Mouse (Mus musculus) neural tube, embryonic 15.5 days (tissue): Measurements from ENCODE around the gene Erlin1. TPM values are rescaled to one million over a fixed set of nuclear protein-coding genes. Genes with fewer than 3 reads are reported as not detected.

Experiments used
- ATAC-seq: fragments of 200-750 bp; cut with Nextera tagmentation; 2 replicates; pipeline ENCODE4 v1.8.0; 2017; ENCODE audit warnings: mild to moderate bottlenecking, moderate TSS enrichment, moderate library complexity; ENCODE audit not compliant: low FRiP score
- H3K27ac ChIP-seq: fragments of 300-500 bp; sonication (generic); replicated peaks from 2 replicates; pipeline ENCODE4 v1.5.1; 2015; ENCODE audit warnings: mild to moderate bottlenecking, inconsistent platforms
- H3K27me3 ChIP-seq: fragments of 300-500 bp; sonication (generic); replicated peaks from 2 replicates; pipeline ENCODE4 v1.6.1; 2015; ENCODE audit warnings: inconsistent platforms
- H3K36me3 ChIP-seq: fragments of 300-500 bp; sonication (generic); 2 replicates; pipeline ENCODE4 v1.6.1; 2015; ENCODE audit warnings: inconsistent platforms
- H3K4me1 ChIP-seq: fragments of 300-500 bp; sonication (generic); 2 replicates; pipeline ENCODE4 v1.6.1; 2015; ENCODE audit warnings: inconsistent platforms
- H3K4me2 ChIP-seq: fragments of 300-500 bp; sonication (generic); 2 replicates; pipeline ENCODE4 v1.6.1; 2015; ENCODE audit warnings: inconsistent platforms, mild to moderate bottlenecking, moderate library complexity
- H3K4me3 ChIP-seq: fragments of 300-500 bp; sonication (generic); replicated peaks from 2 replicates; pipeline ENCODE4 v1.5.1; 2015; ENCODE audit warnings: mild to moderate bottlenecking, inconsistent platforms
- H3K9ac ChIP-seq: fragments of 300-500 bp; sonication (generic); replicated peaks from 2 replicates; pipeline ENCODE4 v1.6.1; 2015; ENCODE audit warnings: mild to moderate bottlenecking, inconsistent platforms
- H3K9me3 ChIP-seq: fragments of 300-500 bp; sonication (generic); replicated peaks from 2 replicates; pipeline ENCODE4 v1.6.1; 2016; ENCODE audit warnings: inconsistent platforms
- WGBS: fragments of 180-500 bp; shearing (Covaris S2); methylation state at CpG from one replicate; pipeline ENCODE4 v1.1.7; 2015; ENCODE audit warnings: mixed read lengths; 5-methylcytosine and 5-hydroxymethylcytosine counted together
- polyA plus RNA-seq: library from polyadenylated mRNA; unstranded; fragments of >200 nt; fragmentation: Nextera tagmentation; extraction: Ambion mirVana; gene quantifications from 2 replicates; pipeline ENCODE4 v1.2.1, GENCODE M21; 2015

Erlin1 gene
- polyA plus RNA-seq, 1 experiment from 2014 or later, result 20.2 TPM

DNA sequence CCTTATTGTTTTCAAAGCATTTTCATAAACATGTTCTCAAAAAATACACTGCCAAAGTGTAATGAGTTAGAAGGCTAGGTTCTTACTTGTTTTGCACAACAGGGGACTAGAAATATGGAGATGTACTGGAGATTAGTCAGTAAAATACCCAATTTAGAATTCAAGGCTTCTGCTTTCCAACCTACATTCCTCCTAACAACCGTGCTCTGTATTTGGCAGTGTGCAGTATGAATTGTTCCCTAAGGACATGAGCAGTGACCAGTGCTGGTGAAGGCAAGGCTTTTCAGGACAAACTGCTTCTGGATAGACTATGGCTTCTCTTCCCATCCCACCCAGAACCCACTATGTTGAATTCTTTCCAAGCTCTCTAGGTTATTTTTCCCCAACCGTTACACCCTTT is 11.3 kb upstream of the Erlin1 start:
- no peaks in the 10 kb centered on the region for H3K27me3 ChIP-seq
- no peak for ATAC-seq
- no peaks in the 10 kb centered on the region for H3K9me3 ChIP-seq
- no peak overlapping the region for H3K9ac ChIP-seq
- peaks cover 57% of the 10 kb centered on the region for H3K36me3 ChIP-seq
- H3K4me1 ChIP-seq, result no peaks in the 10 kb centered on the region
- H3K4me2 ChIP-seq, result no peak overlapping the region
- H3K27ac ChIP-seq, result no peak overlapping the region
- no peak overlapping the region for H3K4me3 ChIP-seq
- 84% methylated on average over 2 of the region's 2 CpGs for WGBS

DNA sequence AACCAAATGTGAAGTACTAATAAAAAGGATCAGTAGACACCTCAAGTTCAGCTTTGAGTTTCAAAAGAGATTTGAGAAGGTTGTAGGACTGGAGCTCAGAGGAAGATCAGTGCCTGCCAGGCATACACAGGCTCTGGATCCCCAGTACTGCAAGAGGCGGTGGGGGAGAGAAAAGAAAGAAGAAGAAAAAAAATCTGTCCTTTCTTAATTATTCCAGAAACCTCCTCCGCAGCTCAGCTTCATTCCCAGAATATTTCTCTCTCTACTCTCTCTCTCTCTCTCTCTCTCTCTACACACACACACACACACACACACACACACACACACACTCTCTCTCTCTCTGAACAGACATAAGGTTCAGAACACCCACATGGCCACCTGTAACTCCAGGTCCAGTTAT is 10.4 kb upstream of the Erlin1 start:
- H3K9ac ChIP-seq, result no peak overlapping the region
- no peak overlapping the region for H3K4me3 ChIP-seq
- no peak overlapping the region for H3K4me2 ChIP-seq
- H3K27ac ChIP-seq, result no peak overlapping the region
- 85% methylated on average over 2 of the region's 2 CpGs for WGBS
- no peaks in the 10 kb centered on the region for H3K4me1 ChIP-seq
- peaks cover 60% of the 10 kb centered on the region for H3K36me3 ChIP-seq
- H3K27me3 ChIP-seq, result no peaks in the 10 kb centered on the region
- H3K9me3 ChIP-seq, result no peaks in the 10 kb centered on the region
- no peak for ATAC-seq

DNA sequence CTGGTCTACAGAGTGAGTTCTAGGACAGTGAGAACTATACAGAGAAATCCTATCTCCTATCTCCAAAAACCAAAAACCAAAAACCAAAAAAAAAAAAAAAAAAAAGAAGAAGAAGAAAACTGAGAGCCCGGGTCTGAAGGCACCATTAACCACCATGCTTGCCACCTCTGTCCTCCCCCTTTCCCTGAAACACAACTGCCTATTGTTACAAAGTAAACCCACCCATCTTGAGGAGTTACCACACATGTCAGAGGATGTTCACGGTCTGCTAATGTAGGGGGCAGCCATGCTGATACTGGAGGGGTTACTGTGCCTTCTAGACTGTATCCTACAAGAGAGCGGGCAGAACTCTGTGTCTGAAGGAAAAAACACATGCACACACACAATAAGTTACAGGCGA is 7.4 kb upstream of the Erlin1 start:
- ATAC-seq, result no peak
- 89% methylated on average over 4 of the region's 4 CpGs for WGBS
- Histone ChIP-seq H3K4me1 (no peaks in the 10 kb centered on the region), H3K9me3 (no peaks in the 10 kb centered on the region), H3K36me3 (peaks cover 53% of the 10 kb centered on the region), H3K27ac (no peak overlapping the region), H3K4me3 (no peak overlapping the region), H3K4me2 (no peak overlapping the region), H3K9ac (no peak overlapping the region), H3K27me3 (no peaks in the 10 kb centered on the region)

DNA sequence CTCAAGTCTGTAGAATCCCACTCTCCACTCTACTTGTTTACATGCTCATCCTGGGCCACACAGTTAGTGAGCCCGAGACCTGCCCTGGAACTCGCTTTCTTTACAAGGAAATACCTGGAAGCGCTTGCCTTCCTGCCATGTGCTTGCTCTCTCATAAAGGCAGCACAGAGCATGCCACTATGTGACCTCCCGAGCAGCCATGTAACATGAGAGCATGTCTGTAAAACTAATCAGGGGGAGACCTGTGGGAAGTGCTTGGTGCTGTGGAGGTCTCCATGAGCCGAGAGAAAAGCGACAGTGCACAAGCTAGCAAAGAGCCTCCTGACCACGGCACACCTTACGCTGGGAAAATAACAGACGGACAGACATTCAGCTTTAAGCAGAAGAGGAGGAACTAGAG is 6.9 kb upstream of the Erlin1 start:
- ATAC-seq, result no peak
- Histone ChIP-seq H3K27me3 (no peaks in the 10 kb centered on the region), H3K4me2 (no peak overlapping the region), H3K4me1 (no peaks in the 10 kb centered on the region), H3K9ac (no peak overlapping the region), H3K36me3 (peaks cover 53% of the 10 kb centered on the region), H3K27ac (no peak overlapping the region), H3K9me3 (no peaks in the 10 kb centered on the region), H3K4me3 (no peak overlapping the region)
- 91% methylated on average over 9 of the region's 9 CpGs for WGBS

DNA sequence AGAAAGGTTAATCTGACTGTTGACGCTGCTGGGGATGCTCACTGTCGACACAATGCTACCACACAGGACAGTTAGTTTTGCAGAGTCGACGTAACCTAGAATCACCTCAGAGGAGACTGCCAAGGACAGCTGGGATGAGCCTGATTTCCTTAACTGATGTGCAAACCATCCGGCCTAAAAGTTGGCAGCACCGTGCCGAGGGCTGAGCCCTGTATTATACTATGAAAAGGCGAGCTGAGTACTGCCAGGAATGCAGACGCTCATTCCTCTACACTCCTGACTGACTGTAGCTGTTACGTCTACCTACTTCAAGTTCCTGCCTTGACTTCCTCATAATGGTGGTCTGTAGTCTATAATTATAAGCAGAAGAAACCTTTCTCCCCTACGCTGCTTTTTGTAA is 5.4 kb upstream of the Erlin1 start:
- WGBS, result 89% methylated on average over 11 of the region's 11 CpGs
- Histone ChIP-seq H3K27me3 (no peaks in the 10 kb centered on the region), H3K4me2 (no peak overlapping the region), H3K4me3 (no peak overlapping the region), H3K36me3 (peaks cover 49% of the 10 kb centered on the region), H3K9ac (no peak overlapping the region), H3K4me1 (peaks cover 8% of the 10 kb centered on the region), H3K9me3 (no peaks in the 10 kb centered on the region), H3K27ac (no peak overlapping the region)
- no peak for ATAC-seq

DNA sequence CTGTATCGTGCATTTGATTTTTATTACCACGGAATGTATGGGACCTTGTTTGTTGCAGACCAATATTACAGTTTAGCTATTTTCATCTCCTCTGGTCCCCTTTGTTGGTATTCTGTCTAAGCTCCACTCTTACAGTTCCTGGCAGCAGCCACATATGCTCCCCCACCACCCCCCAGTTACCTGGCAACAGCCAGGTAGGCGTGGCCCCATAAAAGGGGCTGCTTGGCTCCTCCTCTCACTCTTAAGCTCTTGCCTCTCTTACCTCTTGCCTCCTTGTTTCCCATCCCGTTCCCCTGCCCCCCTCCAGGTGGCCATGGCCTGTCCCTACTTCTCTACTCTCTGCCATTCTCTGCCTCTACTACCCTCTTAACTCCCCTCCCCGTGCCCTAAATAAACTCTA is 1.6 kb upstream of the Erlin1 start:
- no peak overlapping the region for H3K27ac ChIP-seq
- no peak overlapping the region for H3K9ac ChIP-seq
- H3K9me3 ChIP-seq, result no peaks in the 10 kb centered on the region
- no peaks in the 10 kb centered on the region for H3K27me3 ChIP-seq
- H3K4me1 ChIP-seq, result peaks cover 29% of the 10 kb centered on the region
- no peak for ATAC-seq
- peaks cover 14% of the 10 kb centered on the region for H3K36me3 ChIP-seq
- H3K4me2 ChIP-seq, result no peak overlapping the region
- 63% methylated on average over 5 of the region's 5 CpGs for WGBS
- no peak overlapping the region for H3K4me3 ChIP-seq

DNA sequence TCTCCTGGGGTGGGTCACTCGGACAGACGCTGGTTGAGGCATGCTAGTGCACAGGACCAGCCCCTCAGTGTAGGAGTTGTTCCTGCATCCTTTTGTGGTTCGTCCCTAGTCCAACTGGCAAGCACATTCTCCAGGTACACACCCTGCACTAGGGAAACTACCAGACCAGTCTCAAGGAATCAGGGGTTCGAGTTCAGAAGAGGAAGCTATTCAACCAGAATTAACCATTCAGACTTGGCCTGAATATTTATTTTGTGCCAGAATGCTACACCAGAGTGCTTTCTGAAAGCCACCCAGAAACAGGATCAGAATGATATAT is 288 bp upstream of the Erlin1 start:
- ATAC-seq, result no peak
- Histone ChIP-seq H3K27me3 (no peaks in the 10 kb centered on the region), H3K4me2 (peak overlapping the region; percentile 90), H3K4me1 (peaks cover 29% of the 10 kb centered on the region), H3K9ac (peak overlapping the region; percentile 62), H3K4me3 (peak overlapping the region; percentile 64), H3K36me3 (0 out of 2 replicates have a peak, but pooled peaks cover 3% of the 10 kb centered on the region), H3K27ac (peak overlapping the region; percentile 79), H3K9me3 (no peaks in the 10 kb centered on the region)
- WGBS, result 10% methylated on average over 4 of the region's 4 CpGs

DNA sequence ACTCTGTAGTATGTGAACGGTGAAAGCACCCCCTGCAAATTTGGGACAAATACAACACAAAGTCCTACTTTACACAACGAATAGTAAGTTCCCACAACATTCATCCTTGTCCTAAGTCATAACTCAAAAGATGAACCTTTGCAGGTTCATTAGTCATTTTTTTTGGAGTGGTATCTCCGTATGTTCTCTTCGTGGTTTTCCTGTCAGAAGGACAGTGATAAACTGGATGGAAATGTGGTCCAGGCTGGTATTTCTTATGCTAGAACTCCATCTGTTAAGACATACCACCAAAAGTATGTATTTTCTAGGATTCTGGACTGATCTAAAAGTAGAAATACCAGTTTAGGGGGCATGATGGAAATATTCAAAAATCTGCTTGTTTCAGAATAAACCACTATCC is 1.4 kb downstream of the Erlin1 start:
- no peak overlapping the region for H3K27ac ChIP-seq
- peak overlapping the region; percentile 64 for H3K4me3 ChIP-seq
- ATAC-seq, result no peak
- no peaks in the 10 kb centered on the region for H3K27me3 ChIP-seq
- peak overlapping the region; percentile 62; the same call in 1 of the 2 replicates for H3K9ac ChIP-seq
- 85% methylated on average over 4 of the region's 4 CpGs for WGBS
- H3K36me3 ChIP-seq, result peaks cover 10% of the 10 kb centered on the region
- peak overlapping the region; percentile 90 for H3K4me2 ChIP-seq
- H3K4me1 ChIP-seq, result peaks cover 29% of the 10 kb centered on the region
- no peaks in the 10 kb centered on the region for H3K9me3 ChIP-seq

DNA sequence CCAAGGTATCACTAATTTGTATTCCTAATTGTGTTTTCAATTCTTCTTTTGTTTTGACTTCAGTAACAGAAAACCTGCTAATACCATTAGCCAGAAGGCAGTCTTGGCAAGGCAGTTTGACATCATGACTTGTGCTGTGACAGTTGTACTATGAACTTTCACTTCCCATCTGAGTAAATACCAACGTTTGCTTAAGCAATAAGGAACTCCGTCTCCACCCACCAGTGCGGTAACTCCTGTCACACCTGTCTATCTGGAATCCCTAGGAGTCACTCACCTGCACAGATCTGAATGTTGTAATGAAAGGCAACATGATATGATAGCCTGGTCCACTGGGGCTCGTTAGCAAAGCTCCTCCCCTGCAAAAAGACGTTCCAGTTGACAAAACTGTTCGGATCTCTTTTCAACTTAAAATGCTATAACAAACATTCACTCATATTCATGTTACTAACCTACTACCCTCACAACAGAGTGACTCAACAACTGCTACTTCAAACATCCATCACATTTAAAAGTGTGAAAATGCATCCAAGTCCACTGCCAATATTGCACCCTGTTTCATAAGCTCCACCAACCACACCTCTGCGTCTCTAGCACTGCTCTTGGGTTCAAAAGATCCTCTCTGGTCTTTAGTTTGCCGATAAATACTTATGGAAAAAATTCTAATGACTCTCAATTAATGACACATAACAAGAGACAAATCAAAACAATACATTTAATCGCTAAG is 2.1 kb downstream of the Erlin1 start:
- 85% methylated on average over 9 of the region's 9 CpGs for WGBS
- Histone ChIP-seq H3K4me1 (peaks cover 29% of the 10 kb centered on the region), H3K4me3 (no peak overlapping the region), H3K9ac (no peak overlapping the region), H3K36me3 (peaks cover 12% of the 10 kb centered on the region), H3K9me3 (no peaks in the 10 kb centered on the region), H3K27ac (no peak overlapping the region), H3K4me2 (no peak overlapping the region; the same call in 1 of the 2 replicates), H3K27me3 (no peaks in the 10 kb centered on the region)
- no peak for ATAC-seq

DNA sequence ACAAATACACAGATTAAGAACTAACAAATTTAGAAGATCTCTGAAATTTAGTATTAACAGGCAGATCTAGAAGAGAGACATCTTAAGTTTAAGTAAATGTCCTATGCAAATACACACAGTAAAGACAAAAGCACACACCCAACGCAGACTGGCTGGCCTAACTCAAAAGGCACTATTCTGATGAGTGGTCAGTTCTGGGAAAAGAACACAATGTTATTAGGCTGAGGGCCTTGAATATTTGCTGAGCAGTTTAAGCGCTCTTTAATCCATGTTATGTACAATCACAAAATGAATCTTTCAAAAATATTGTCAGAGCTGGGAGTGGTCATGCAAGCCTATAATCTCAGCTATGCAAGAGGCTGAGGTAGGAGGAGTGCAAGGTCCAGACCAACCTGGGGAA is 4.9 kb downstream of the Erlin1 start:
- Histone ChIP-seq H3K4me3 (no peak overlapping the region), H3K27me3 (no peaks in the 10 kb centered on the region), H3K36me3 (peaks cover 27% of the 10 kb centered on the region), H3K9me3 (no peaks in the 10 kb centered on the region), H3K27ac (no peak overlapping the region), H3K4me1 (peaks cover 19% of the 10 kb centered on the region), H3K9ac (no peak overlapping the region), H3K4me2 (no peak overlapping the region)
- 92% methylated on average over 2 of the region's 2 CpGs for WGBS
- no peak for ATAC-seq

DNA sequence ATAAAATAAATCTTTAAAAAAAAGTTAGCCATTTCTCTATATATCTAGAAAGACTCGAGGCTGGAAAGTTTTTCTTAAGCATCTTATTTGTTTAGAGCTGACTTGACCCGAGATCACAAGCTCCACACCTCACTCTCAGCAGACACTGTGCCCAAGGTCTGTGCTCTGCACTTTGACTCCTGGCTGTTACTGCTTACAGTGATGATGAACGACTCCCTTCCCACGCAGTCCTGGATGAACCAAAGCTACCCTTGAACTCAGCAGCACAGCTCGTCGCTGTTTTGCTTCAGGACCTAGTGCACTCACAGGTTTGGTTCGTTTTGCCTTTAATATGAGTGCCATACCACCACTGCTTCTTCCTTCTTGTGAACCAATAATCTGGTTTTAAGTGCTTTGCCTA is 5.8 kb downstream of the Erlin1 start:
- Histone ChIP-seq H3K27ac (no peak overlapping the region), H3K4me1 (peaks cover 17% of the 10 kb centered on the region), H3K9ac (no peak overlapping the region), H3K9me3 (no peaks in the 10 kb centered on the region), H3K36me3 (peaks cover 35% of the 10 kb centered on the region), H3K27me3 (no peaks in the 10 kb centered on the region), H3K4me2 (no peak overlapping the region), H3K4me3 (no peak overlapping the region)
- WGBS, result 87% methylated on average over 7 of the region's 7 CpGs
- no peak for ATAC-seq

DNA sequence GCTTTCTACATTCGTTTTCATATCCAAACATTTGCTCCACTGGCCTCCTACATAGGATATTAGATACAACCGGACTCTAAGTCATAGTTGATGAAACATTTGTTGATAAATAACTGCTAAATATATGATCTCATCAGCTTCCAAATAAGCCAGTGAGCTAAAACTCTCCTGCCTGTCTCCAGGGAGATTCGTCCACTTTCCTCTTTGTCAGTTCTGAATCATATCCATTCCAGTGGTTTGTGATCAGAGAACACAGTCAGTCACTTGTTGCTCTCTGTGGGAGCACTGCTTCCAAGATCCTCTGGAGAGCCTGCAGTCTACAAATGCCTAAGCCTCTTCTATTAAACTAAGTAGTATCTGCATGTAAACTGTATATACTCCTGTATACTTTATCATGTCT is 9.4 kb downstream of the Erlin1 start:
- no peaks in the 10 kb centered on the region for H3K9me3 ChIP-seq
- peaks cover 54% of the 10 kb centered on the region for H3K36me3 ChIP-seq
- 94% methylated on average over 3 of the region's 3 CpGs for WGBS

More for the DNA sequence above, 9.4 kb downstream of the Erlin1 start:
- Histone ChIP-seq H3K4me3 (no peak overlapping the region), H3K4me1 (no peaks in the 10 kb centered on the region), H3K27me3 (no peaks in the 10 kb centered on the region), H3K9ac (no peak overlapping the region), H3K4me2 (no peak overlapping the region), H3K27ac (no peak overlapping the region)
- ATAC-seq, result no peak
